Comparison of ENCODE assay signal across 24 mouse cellular contexts in the genomic region with DNA sequence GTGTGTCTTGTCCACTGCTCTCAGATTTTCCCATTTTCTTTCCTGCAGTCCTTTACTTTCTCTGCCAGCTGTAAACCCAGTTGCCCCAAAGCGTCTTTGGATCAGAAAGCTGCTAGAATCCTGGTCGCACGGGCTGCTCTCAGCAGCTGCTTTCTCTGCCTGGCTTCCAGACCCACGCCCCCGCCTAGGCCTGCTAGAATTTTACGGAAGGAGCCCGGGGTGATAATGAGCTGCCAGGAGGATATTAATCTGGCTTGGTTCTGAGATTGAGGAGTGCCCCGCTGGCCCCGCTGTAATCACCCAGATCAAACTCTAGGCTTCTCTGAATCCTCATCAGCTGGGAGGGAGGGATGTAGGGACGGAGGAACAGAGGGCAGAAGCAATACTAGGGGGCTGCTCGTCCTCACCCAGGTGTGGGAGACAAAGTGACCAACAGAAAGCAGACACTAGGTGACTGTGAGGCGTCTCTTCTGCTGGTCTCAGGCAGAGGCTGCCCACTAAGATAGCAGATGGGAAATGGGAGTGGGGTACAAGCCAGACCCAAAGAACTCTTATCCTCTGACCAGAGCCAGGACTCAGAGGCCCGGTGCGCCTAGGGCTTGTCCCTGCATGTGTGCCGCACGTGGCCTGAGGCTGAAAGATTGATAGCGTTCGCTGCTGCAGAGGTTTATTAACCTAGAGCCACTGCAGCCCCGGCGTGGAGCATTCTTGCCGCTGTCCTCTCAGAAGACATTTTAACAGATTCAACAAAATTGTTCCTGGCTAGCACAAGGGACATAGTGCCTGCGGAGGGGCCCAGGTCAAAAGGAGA. TPM values are rescaled to one million over a fixed set of nuclear protein-coding genes. Genes with fewer than 3 reads are reported as not detected.
DNase-seq lines count a peak whose midpoint lies in the region; ATAC-seq lines count a peak whose summit lies in the region.
"Had no signal": no experiment of that assay in that cellular context is flagged by ENCODE, and none has a peak within 500 bp of the region (broad histone marks: within the 10 kb centered on the region; RNA-seq: fewer than 3 reads in every experiment).

No protein-coding gene starts in this region.

- H3K4me3 ChIP-seq in midbrain, embryonic 11.5 days (ENCODE audit: low read depth, low read length) = no peak overlapping the region
- no peak overlapping the region for H3K4me3 ChIP-seq in midbrain, embryonic 16.5 days (ENCODE audit: low read depth, low read length)
- H3K4me3 ChIP-seq: embryonic facial prominence, embryonic 12.5 days; midbrain, embryonic 12.5 days; neural tube, embryonic 12.5 days had no signal

- no peak overlapping the region for H3K9ac ChIP-seq in midbrain, embryonic 11.5 days (ENCODE audit: low read length)
- no peak overlapping the region for H3K9ac ChIP-seq in midbrain, embryonic 16.5 days (ENCODE audit: low read depth, low read length)
- H3K9ac ChIP-seq: embryonic facial prominence, embryonic 12.5 days; liver, postnatal 0 days; midbrain, embryonic 12.5 days; neural tube, embryonic 12.5 days had no signal

- WGBS in midbrain, embryonic 11.5 days = under 1% methylated on average over 22 of the region's 22 CpGs
- WGBS in midbrain, embryonic 16.5 days = 1% methylated on average over 22 of the region's 22 CpGs

- no peak overlapping the region for H3K4me2 ChIP-seq in midbrain, embryonic 11.5 days
- H3K4me2 ChIP-seq in midbrain, embryonic 16.5 days (ENCODE audit: low read length) = no peak overlapping the region
- H3K4me2 ChIP-seq: embryonic facial prominence, embryonic 12.5 days; heart, embryonic 11.5 days; midbrain, embryonic 12.5 days; neural tube, embryonic 12.5 days had no signal

- peak; percentile 95 for DNase-seq in midbrain, embryonic 11.5 days (ENCODE audit: low spot score, missing footprints)
- DNase-seq in R1 (ENCODE audit: low read depth, low spot score) = peak; percentile 46
- peak; percentile 60 for DNase-seq in embryo, embryonic 9.5 days (ENCODE audit: extremely low spot score)
- peak; percentile 61 for DNase-seq in retina, postnatal 1 day
- DNase-seq in layer of hippocampus, adult 9-11 months = no peak
- DNase-seq: adrenal gland, adult 8-10 months; gastrocnemius, postnatal 25 days; heart, postnatal 14 days; kidney, adult 8-10 months; kidney, postnatal 25 days; liver; liver, postnatal 0 days; right cerebral cortex, postnatal 4 days; thymus, adult 18-20 months had no signal

- H3K27me3 ChIP-seq in midbrain, embryonic 11.5 days (ENCODE audit: control insufficient read depth, insufficient read depth, low read length) = peaks cover 98% of the 10 kb centered on the region
- H3K27me3 ChIP-seq in midbrain, embryonic 16.5 days (ENCODE audit: control insufficient read depth, insufficient read depth, low read depth, low read length) = peaks cover 59% of the 10 kb centered on the region

- no peak overlapping the region for H3K27ac ChIP-seq in midbrain, embryonic 11.5 days (ENCODE audit: low read depth, low read length)
- no peak overlapping the region for H3K27ac ChIP-seq in midbrain, embryonic 16.5 days (ENCODE audit: low read length)
- H3K27ac ChIP-seq: embryonic facial prominence, embryonic 12.5 days; midbrain, embryonic 12.5 days; neural tube, embryonic 12.5 days had no signal

- ATAC-seq in midbrain, embryonic 11.5 days (ENCODE audit: low FRiP score) = no peak
- no peak for ATAC-seq in midbrain, embryonic 16.5 days
- no peak for ATAC-seq in megakaryocyte-erythroid progenitor cell, adult 5-6 weeks (replicated peaks; ENCODE audit: low FRiP score, low TSS enrichment, poor library complexity, severe bottlenecking)
- ATAC-seq: liver, postnatal 0 days had no signal

- no peaks in the 10 kb centered on the region for H3K9me3 ChIP-seq in midbrain, embryonic 11.5 days (ENCODE audit: control insufficient read depth, low read length)
- no peaks in the 10 kb centered on the region for H3K9me3 ChIP-seq in midbrain, embryonic 16.5 days (replicated peaks; ENCODE audit: control insufficient read depth, low read length, poor library complexity, severe bottlenecking)
- H3K9me3 ChIP-seq: embryonic facial prominence, embryonic 12.5 days; G1E; midbrain, embryonic 12.5 days; neural tube, embryonic 12.5 days had no signal

- H3K36me3 ChIP-seq in midbrain, embryonic 11.5 days (ENCODE audit: control insufficient read depth, insufficient read depth, low read length) = no peaks in the 10 kb centered on the region
- H3K36me3 ChIP-seq in midbrain, embryonic 16.5 days (ENCODE audit: control insufficient read depth, insufficient read depth, low read length) = no peaks in the 10 kb centered on the region
- H3K36me3 ChIP-seq: embryonic facial prominence, embryonic 12.5 days; G1E; midbrain, embryonic 12.5 days; neural tube, embryonic 12.5 days had no signal

- H3K4me1 ChIP-seq in midbrain, embryonic 11.5 days (ENCODE audit: control insufficient read depth, insufficient read depth, low read length) = peaks cover 7% of the 10 kb centered on the region; the same call in 1 of the 2 replicates
- H3K4me1 ChIP-seq in midbrain, embryonic 16.5 days (ENCODE audit: control insufficient read depth, insufficient read depth, low read length) = peaks cover 6% of the 10 kb centered on the region; the same call in 1 of the 2 replicates

RNA-seq across cellular contexts. Expression of a gene that starts 6.2 kb away (rescaled TPM):
- polyA plus RNA-seq in midbrain, embryonic 11.5 days (2014; fragmentation: Nextera tagmentation; extraction: Ambion mirVana) = not detected in 2 replicates
- polyA plus RNA-seq in midbrain, embryonic 16.5 days (2015; fragmentation: Nextera tagmentation; extraction: Ambion mirVana) = not detected in 2 replicates
- not detected in 2 replicates for total RNA-seq in megakaryocyte-erythroid progenitor cell, adult 5-6 weeks (2014; fragmentation: Nextera tagmentation)
- not detected in 2 replicates for total RNA-seq in megakaryocyte-erythroid progenitor cell, adult 5-6 weeks (2017)
- total RNA-seq: adrenal gland, adult 8-10 months; G1E; gastrocnemius, postnatal 25 days; heart, postnatal 14 days; layer of hippocampus, postnatal 25 days; left cerebral cortex, postnatal 14 days had no signal
- polyA plus RNA-seq: embryonic facial prominence, embryonic 12.5 days; frontal cortex, adult 2 months; G1E; heart, embryonic 11.5 days; liver, postnatal 0 days; midbrain, embryonic 12.5 days had no signal

RNA-seq across cellular contexts. Expression of a gene that starts 37.6 kb away (rescaled TPM):
- polyA plus RNA-seq in midbrain, embryonic 11.5 days (2014; fragmentation: Nextera tagmentation; extraction: Ambion mirVana) = 26.4 and 32.1 TPM in 2 replicates
- polyA plus RNA-seq in midbrain, embryonic 16.5 days (2015; fragmentation: Nextera tagmentation; extraction: Ambion mirVana) = 21.1 and 21.3 TPM in 2 replicates
- total RNA-seq in megakaryocyte-erythroid progenitor cell, adult 5-6 weeks (2014; fragmentation: Nextera tagmentation) = 17.5 and 19.8 TPM in 2 replicates
- 23.2 and 38.0 TPM in 2 replicates for total RNA-seq in megakaryocyte-erythroid progenitor cell, adult 5-6 weeks (2017)
